Mouse (Mus musculus) lung, postnatal 0 days (tissue): ENCODE data around the gene Pilrb1.
"Not testable (repeated sequence)": the region's sequence is repeated elsewhere in the genome, so short reads cannot be mapped to it uniquely, and the experiment has no call there.

Experiments used
- CTCF ChIP-seq: IDR thresholded peaks from 2 replicates; pipeline ENCODE4 v1.5.1; 2016; ENCODE audit warnings: antibody characterized with exemption, mild to moderate bottlenecking
- EP300 ChIP-seq: IDR thresholded peaks from 2 replicates; pipeline ENCODE4 v1.6.1; 2016; ENCODE audit warnings: antibody characterized with exemption, mild to moderate bottlenecking, control low read depth

GRCm38 (mm10) chr5:137872381-137872702 is 14.4 kb upstream of the Pilrb1 start:
- not testable (repeated sequence) for TF ChIP-seq CTCF, EP300
